Mouse (Mus musculus) neural tube, embryonic 14.5 days (tissue): ENCODE data around the gene Bcl2a1b. TPM values are rescaled to one million over a fixed set of nuclear protein-coding genes. Genes with fewer than 3 reads are reported as not detected.
"Not testable (repeated sequence)": the region's sequence is repeated elsewhere in the genome, so short reads cannot be mapped to it uniquely, and the experiment has no call there.

ENCODE experiments used
- ATAC-seq: fragments of 200-750 bp; cut with Nextera tagmentation; 2 replicates; pipeline ENCODE4 v1.8.0; 2017; ENCODE audit warnings: low read depth, mild to moderate bottlenecking, moderate TSS enrichment, moderate library complexity
- H3K27ac ChIP-seq: fragments of 300-500 bp; sonication (generic); 2 replicates; pipeline ENCODE4 v1.5.1; 2014; ENCODE audit warnings: low read depth, mild to moderate bottlenecking, control low read depth, low read length, moderate library complexity, mixed read lengths
- H3K27me3 ChIP-seq: fragments of 300-500 bp; sonication (generic); 2 replicates; pipeline ENCODE4 v1.6.1; 2014; ENCODE audit warnings: low read length; ENCODE audit not compliant: control insufficient read depth, insufficient read depth
- H3K36me3 ChIP-seq: fragments of 300-500 bp; sonication (generic); 2 replicates; pipeline ENCODE4 v1.6.1; 2014; ENCODE audit warnings: low read length, mixed read lengths; ENCODE audit not compliant: control insufficient read depth, insufficient read depth
- H3K4me1 ChIP-seq: fragments of 300-500 bp; sonication (generic); 2 replicates; pipeline ENCODE4 v1.6.1; 2014; ENCODE audit warnings: low read length; ENCODE audit not compliant: control insufficient read depth, insufficient read depth
- H3K4me2 ChIP-seq: fragments of 300-500 bp; sonication (generic); 2 replicates; pipeline ENCODE4 v1.6.1; 2014; ENCODE audit warnings: mild to moderate bottlenecking, low read depth, low read length, control low read depth
- H3K4me3 ChIP-seq: fragments of 300-500 bp; sonication (generic); 2 replicates; pipeline ENCODE4 v1.5.1; 2014; ENCODE audit warnings: low read depth, low read length, control low read depth, mixed read lengths
- H3K9ac ChIP-seq: fragments of 300-500 bp; sonication (generic); replicated peaks from 2 replicates; pipeline ENCODE4 v1.6.1; 2014; ENCODE audit warnings: low read depth, mild to moderate bottlenecking, control low read depth, low read length, mixed read lengths
- H3K9me3 ChIP-seq: fragments of 300-500 bp; sonication (generic); 2 replicates; pipeline ENCODE4 v1.6.1; 2016; ENCODE audit warnings: low read length; ENCODE audit not compliant: control insufficient read depth
- WGBS: fragments of 180-500 bp; shearing (Covaris S2); extraction: QIAGEN DNeasy Blood & Tissue Kit; methylation state at CpG from one replicate; pipeline ENCODE4 v1.1.7; 2014; 5-methylcytosine and 5-hydroxymethylcytosine counted together
- polyA plus RNA-seq: library from polyadenylated mRNA; unstranded; fragments of >200 nt; fragmentation: Nextera tagmentation; extraction: Ambion mirVana; gene quantifications from 2 replicates; pipeline ENCODE4 v1.2.1, GENCODE M21; 2014

The Bcl2a1b gene
- polyA plus RNA-seq, 1 experiment from 2014 or later = 1.1 TPM

- H3K4me2 ChIP-seq = peak within 1 kb of the TSS; percentile 35
- not testable (repeated sequence) for H3K9me3 ChIP-seq, H3K4me1 ChIP-seq, H3K36me3 ChIP-seq, H3K27me3 ChIP-seq, H3K9ac ChIP-seq
- peak; percentile 79 for ATAC-seq
- peak within 1 kb of the TSS; percentile 72; the same call in 1 of the 2 replicates for H3K27ac ChIP-seq
- H3K4me3 ChIP-seq = peak within 1 kb of the TSS; percentile 18
- 25% methylated on average over 9 of the region's 12 CpGs for WGBS
These were observed 11.5 kb downstream of the Bcl2a1b start, which contains the start of gene Mthfs for GRCm38 (mm10) chr9:89210353-89211064. Mthfs (plus strand) TSS chr9:89210676.

- Histone ChIP-seq H3K4me2 (peak overlapping the region; percentile 35; the same call in 1 of the 2 replicates), H3K4me3 (peak overlapping the region; percentile 18)
- H3K4me1 ChIP-seq, H3K9ac ChIP-seq, H3K36me3 ChIP-seq, H3K9me3 ChIP-seq, H3K27me3 ChIP-seq, H3K27ac ChIP-seq: not testable (repeated sequence)
- WGBS = 9% methylated on average over 8 of the region's 44 CpGs
- peak; percentile 95 for ATAC-seq
These were observed 12.3 kb downstream of the Bcl2a1b start for GRCm38 (mm10) chr9:89211065-89211858.

- not testable (repeated sequence) for H3K27ac ChIP-seq, ATAC-seq, H3K9me3 ChIP-seq, H3K4me2 ChIP-seq, H3K27me3 ChIP-seq, H3K9ac ChIP-seq, H3K36me3 ChIP-seq, H3K4me3 ChIP-seq, H3K4me1 ChIP-seq
- 38% methylated on average over 1 of the region's 1 CpGs for WGBS
These were observed 13.4 kb downstream of the Bcl2a1b start for GRCm38 (mm10) chr9:89212428-89212827.

- H3K27ac ChIP-seq, H3K4me3 ChIP-seq, H3K9me3 ChIP-seq, H3K4me2 ChIP-seq, H3K9ac ChIP-seq, H3K4me1 ChIP-seq, H3K27me3 ChIP-seq, H3K36me3 ChIP-seq, ATAC-seq: not testable (repeated sequence)
- WGBS = 89% methylated on average over 4 of the region's 4 CpGs
These were observed 19.2 kb downstream of the Bcl2a1b start for GRCm38 (mm10) chr9:89218174-89218573.

- not testable (repeated sequence) for H3K9ac ChIP-seq, ATAC-seq, H3K9me3 ChIP-seq, H3K4me3 ChIP-seq, H3K27ac ChIP-seq, H3K36me3 ChIP-seq, H3K4me2 ChIP-seq, H3K27me3 ChIP-seq, H3K4me1 ChIP-seq
- WGBS = 90% methylated on average over 3 of the region's 4 CpGs
These were observed 20.7 kb downstream of the Bcl2a1b start for GRCm38 (mm10) chr9:89219668-89220067.

- ATAC-seq, H3K27me3 ChIP-seq, H3K4me1 ChIP-seq, H3K9me3 ChIP-seq, H3K27ac ChIP-seq, H3K9ac ChIP-seq, H3K36me3 ChIP-seq, H3K4me3 ChIP-seq, H3K4me2 ChIP-seq: not testable (repeated sequence)
- WGBS = 94% methylated on average over 6 of the region's 6 CpGs
These were observed 21.8 kb downstream of the Bcl2a1b start for GRCm38 (mm10) chr9:89220704-89221287.

- Histone ChIP-seq H3K4me1 (no peaks in the 10 kb centered on the region), H3K36me3 (no peaks in the 10 kb centered on the region), H3K9me3 (no peaks in the 10 kb centered on the region), H3K27ac (no peak overlapping the region), H3K27me3 (no peaks in the 10 kb centered on the region), H3K4me3 (no peak overlapping the region), H3K4me2 (no peak overlapping the region), H3K9ac (no peak overlapping the region)
- peak; percentile 84 for ATAC-seq
- 60% methylated on average over 4 of the region's 4 CpGs for WGBS
These were observed 27.1 kb downstream of the Bcl2a1b start for GRCm38 (mm10) chr9:89226071-89226470.

GRCm38 (mm10) chr9:89228122-89228521 is 29.1 kb downstream of the Bcl2a1b start:
- no peaks in the 10 kb centered on the region for H3K27me3 ChIP-seq
- no peak overlapping the region for H3K4me2 ChIP-seq
- WGBS = 92% methylated on average over 7 of the region's 7 CpGs
- no peak overlapping the region for H3K27ac ChIP-seq
- H3K4me3 ChIP-seq = no peak overlapping the region
- ATAC-seq = no peak
- H3K9me3 ChIP-seq = no peaks in the 10 kb centered on the region
- no peak overlapping the region for H3K9ac ChIP-seq
- no peaks in the 10 kb centered on the region for H3K36me3 ChIP-seq
- no peaks in the 10 kb centered on the region for H3K4me1 ChIP-seq
